Mouse (Mus musculus): ENCODE results near the gene Cacna1b.

- TF ChIP-seq POLR2A (IDR thresholded peaks at IDR 0.05; ENCODE audit: borderline replicate concordance, extremely low read depth, insufficient read depth, insufficient read length, poor library complexity, severe bottlenecking), result no peak
- TF ChIP-seq CTCF (IDR thresholded peaks at IDR 0.05; ENCODE audit: borderline replicate concordance, extremely low read depth, insufficient read depth, insufficient read length), result no peak
These were observed 192.0 kb downstream of the Cacna1b start for GRCm38 (mm10) chr2:24570917-24571316.
